Mouse (Mus musculus) kidney, embryonic 16.5 days (tissue): Measurements from ENCODE around the gene Krt42. TPM values are rescaled to one million over a fixed set of nuclear protein-coding genes. Genes with fewer than 3 reads are reported as not detected.
"Not testable (repeated sequence)": the region's sequence is repeated elsewhere in the genome, so short reads cannot be mapped to it uniquely, and the experiment has no call there.

ENCODE experiments used
- ATAC-seq: fragments of 200-750 bp; cut with Nextera tagmentation; 2 replicates; pipeline ENCODE4 v1.8.0; 2017; ENCODE audit warnings: moderate TSS enrichment; ENCODE audit not compliant: low FRiP score, low TSS enrichment
- H3K27ac ChIP-seq: fragments of 300-500 bp; sonication (generic); 2 replicates; pipeline ENCODE4 v1.5.1; 2014; ENCODE audit warnings: low read length
- H3K27me3 ChIP-seq: fragments of 300-500 bp; sonication (generic); 2 replicates; pipeline ENCODE4 v1.6.1; 2014; ENCODE audit warnings: low read length, control low read depth, mixed read lengths; ENCODE audit not compliant: insufficient read depth
- H3K36me3 ChIP-seq: fragments of 300-500 bp; sonication (generic); 2 replicates; pipeline ENCODE4 v1.6.1; 2014; ENCODE audit warnings: low read length, control low read depth, mixed read lengths; ENCODE audit not compliant: insufficient read depth
- H3K4me1 ChIP-seq: fragments of 300-500 bp; sonication (generic); 2 replicates; pipeline ENCODE4 v1.6.1; 2014; ENCODE audit warnings: low read length, control low read depth, mixed read lengths; ENCODE audit not compliant: insufficient read depth
- H3K4me2 ChIP-seq: fragments of 300-500 bp; sonication (generic); replicated peaks from 2 replicates; pipeline ENCODE4 v1.6.1; 2014; ENCODE audit warnings: low read depth, low read length
- H3K4me3 ChIP-seq: fragments of 300-500 bp; sonication (generic); 2 replicates; pipeline ENCODE4 v1.5.1; 2014; ENCODE audit warnings: mild to moderate bottlenecking, low read length
- H3K9ac ChIP-seq: fragments of 300-500 bp; sonication (generic); replicated peaks from 2 replicates; pipeline ENCODE4 v1.6.1; 2014; ENCODE audit warnings: low read length
- H3K9me3 ChIP-seq: fragments of 300-500 bp; sonication (generic); 2 replicates; pipeline ENCODE4 v1.6.1; 2016; ENCODE audit warnings: low read length, control low read depth
- WGBS: fragments of 180-500 bp; shearing (Covaris S2); extraction: QIAGEN DNeasy Blood & Tissue Kit; methylation state at CpG from one replicate; pipeline ENCODE4 v1.1.7; 2014; 5-methylcytosine and 5-hydroxymethylcytosine counted together
- polyA plus RNA-seq: library from polyadenylated mRNA; unstranded; fragments of >200 nt; fragmentation: Nextera tagmentation; extraction: Ambion mirVana; gene quantifications from 2 replicates; pipeline ENCODE4 v1.2.1, GENCODE M21; 2015

Krt42 gene
- polyA plus RNA-seq, 1 experiment from 2014 or later = not detected

DNA sequence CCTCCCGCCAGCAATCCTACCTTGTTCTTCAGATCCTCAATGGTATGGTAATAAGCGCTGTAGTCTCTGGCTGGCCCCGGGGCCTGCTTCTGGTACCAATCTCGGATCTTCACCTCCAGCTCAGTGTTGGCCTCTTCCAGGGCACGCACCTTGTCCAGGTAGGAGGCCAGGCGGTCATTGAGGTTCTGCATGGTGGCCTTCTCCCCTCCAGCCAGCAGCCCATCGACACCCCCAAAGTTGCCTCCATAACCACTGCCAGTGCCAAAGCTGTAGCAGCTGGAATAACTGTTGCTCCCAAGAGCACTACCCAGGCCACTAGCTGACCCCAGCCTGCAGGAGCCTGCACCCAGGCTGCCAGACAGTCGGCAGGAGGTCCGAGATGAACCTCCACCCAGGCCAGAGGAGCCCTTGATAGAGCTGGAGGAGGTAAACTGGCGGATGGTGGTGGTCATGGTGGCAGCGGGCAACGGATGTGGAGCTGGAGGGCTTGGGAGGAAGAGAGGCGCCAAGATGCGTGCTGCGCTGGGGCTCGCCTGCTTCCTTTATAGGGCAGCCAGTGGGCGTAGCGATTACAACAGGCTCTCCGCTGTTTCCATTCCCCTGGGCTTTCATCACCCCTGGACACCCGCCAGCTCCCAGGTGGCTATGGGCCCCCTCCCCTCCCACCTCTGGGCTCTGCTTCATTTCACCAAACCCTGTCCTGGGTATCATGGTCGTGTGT, 9.0 kb downstream of the Krt42 start, which contains the start of gene Krt17:
Gene Krt17, minus strand, starts transcription at position 516 of the 721 bp plus-strand sequence.
- H3K4me2 ChIP-seq = no peak within 1 kb of the TSS
- ATAC-seq = no peak

GRCm38 (mm10) chr11:100259079-100259478, 10.6 kb downstream of the Krt42 start:
- Histone ChIP-seq H3K27me3 (no peaks in the 10 kb centered on the region), H3K4me1 (no peaks in the 10 kb centered on the region), H3K36me3 (no peaks in the 10 kb centered on the region), H3K4me2 (no peak overlapping the region), H3K4me3 (no peak overlapping the region), H3K9ac (no peak overlapping the region), H3K9me3 (no peaks in the 10 kb centered on the region), H3K27ac (no peak overlapping the region)
- ATAC-seq = no peak
- 88% methylated on average over 9 of the region's 9 CpGs for whole genome bisulfite sequencing

More for the DNA sequence above, 9.0 kb downstream of the Krt42 start, which contains the start of gene Krt17:
- no peaks in the 10 kb centered on the region for H3K27me3 ChIP-seq
- no peak within 1 kb of the TSS for H3K27ac ChIP-seq
- no peaks in the 10 kb centered on the region for H3K9me3 ChIP-seq
- WGBS = 88% methylated on average over 21 of the region's 21 CpGs
- no peaks in the 10 kb centered on the region for H3K36me3 ChIP-seq
- no peak within 1 kb of the TSS for H3K4me3 ChIP-seq
- no peak within 1 kb of the TSS for H3K9ac ChIP-seq
- H3K4me1 ChIP-seq = no peaks in the 10 kb centered on the region

DNA sequence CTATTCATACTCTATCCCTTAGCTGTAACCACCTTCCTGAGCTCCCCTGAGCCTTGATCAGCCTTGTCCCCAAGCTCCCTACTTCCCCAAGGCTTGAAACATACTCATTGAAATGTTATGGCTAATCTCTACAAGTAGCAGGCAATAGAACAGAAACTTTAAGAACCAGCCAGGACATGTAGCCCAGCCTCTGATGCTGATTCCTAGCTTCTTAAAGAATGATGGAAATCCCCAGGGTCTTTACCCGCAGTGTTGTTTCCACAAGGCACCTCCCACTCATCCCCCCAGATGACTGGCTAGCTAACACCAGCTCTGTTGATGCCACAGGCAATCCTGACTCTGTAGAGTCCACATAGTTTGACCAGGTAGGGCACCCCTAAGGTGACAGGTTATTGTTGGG, 11.7 kb downstream of the Krt42 start:
- H3K27me3 ChIP-seq = no peaks in the 10 kb centered on the region
- no peak overlapping the region for H3K4me2 ChIP-seq
- 71% methylated on average over 1 of the region's 1 CpGs for WGBS
- no peak overlapping the region for H3K9ac ChIP-seq
- no peak for ATAC-seq
- no peak overlapping the region for H3K27ac ChIP-seq
- H3K36me3 ChIP-seq = no peaks in the 10 kb centered on the region
- H3K4me1 ChIP-seq = no peaks in the 10 kb centered on the region
- H3K9me3 ChIP-seq = no peaks in the 10 kb centered on the region
- H3K4me3 ChIP-seq = no peak overlapping the region

GRCm38 (mm10) chr11:100255514-100255913, 14.2 kb downstream of the Krt42 start:
- H3K36me3 ChIP-seq = no peaks in the 10 kb centered on the region
- no peaks in the 10 kb centered on the region for H3K27me3 ChIP-seq
- ATAC-seq = no peak
- H3K4me1 ChIP-seq = no peaks in the 10 kb centered on the region
- H3K9me3 ChIP-seq = no peaks in the 10 kb centered on the region
- no peak overlapping the region for H3K4me2 ChIP-seq
- WGBS = 91% methylated on average over 6 of the region's 6 CpGs
- no peak overlapping the region for H3K9ac ChIP-seq
- H3K27ac ChIP-seq = no peak overlapping the region
- H3K4me3 ChIP-seq = no peak overlapping the region

DNA sequence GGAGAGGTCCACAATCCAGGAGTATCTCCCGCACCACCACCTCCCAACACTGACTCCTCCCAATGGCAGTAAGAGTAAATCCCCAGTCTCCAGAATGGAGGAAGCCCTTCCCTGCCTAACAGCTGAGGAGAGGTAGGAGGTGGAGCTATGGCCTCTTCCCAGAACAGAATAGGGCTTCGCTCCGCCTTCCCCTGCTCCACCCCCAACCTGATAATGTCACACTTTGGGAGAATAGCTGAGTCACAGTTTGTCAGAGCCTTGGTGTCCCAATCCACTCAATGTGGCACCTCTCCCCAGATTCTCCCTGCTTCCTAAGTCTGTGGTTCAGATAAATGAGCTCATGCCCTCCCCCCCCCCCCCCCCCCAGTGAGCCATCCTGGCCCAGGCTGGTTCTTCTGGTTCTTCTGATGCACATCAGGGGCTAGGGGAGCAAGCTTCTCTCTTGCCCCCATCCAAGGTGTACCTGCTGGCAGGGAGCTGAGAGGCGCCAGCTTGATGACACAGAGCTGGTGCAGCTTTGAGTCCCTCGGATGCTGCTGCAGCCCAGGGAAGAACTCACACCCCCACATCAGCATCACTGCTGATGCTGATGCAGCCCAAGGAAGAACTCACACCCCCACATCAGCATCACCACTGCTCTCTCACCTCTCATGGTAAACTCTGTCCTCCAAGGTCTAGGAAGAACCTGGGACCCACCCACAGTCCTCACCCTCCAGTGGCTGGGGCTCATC, 15.1 kb downstream of the Krt42 start:
- H3K9me3 ChIP-seq = no peaks in the 10 kb centered on the region
- H3K27ac ChIP-seq = no peak overlapping the region
- ATAC-seq = no peak
- no peaks in the 10 kb centered on the region for H3K4me1 ChIP-seq
- no peak overlapping the region for H3K9ac ChIP-seq
- WGBS = 63% methylated on average over 5 of the region's 5 CpGs
- H3K4me2 ChIP-seq = no peak overlapping the region
- H3K36me3 ChIP-seq = no peaks in the 10 kb centered on the region
- no peak overlapping the region for H3K4me3 ChIP-seq
- no peaks in the 10 kb centered on the region for H3K27me3 ChIP-seq

GRCm38 (mm10) chr11:100248852-100249465, 20.7 kb downstream of the Krt42 start, which contains the start of gene Krt16:
Gene Krt16, minus strand, starts transcription at chr11:100248902.
- Histone ChIP-seq H3K9ac (no peak within 1 kb of the TSS), H3K4me1 (no peaks in the 10 kb centered on the region), H3K4me3 (no peak within 1 kb of the TSS), H3K4me2 (no peak within 1 kb of the TSS), H3K36me3 (no peaks in the 10 kb centered on the region), H3K27ac (no peak within 1 kb of the TSS), H3K27me3 (no peaks in the 10 kb centered on the region), H3K9me3 (no peaks in the 10 kb centered on the region)
- ATAC-seq = no peak
- 77% methylated on average over 6 of the region's 7 CpGs for WGBS

- not testable (repeated sequence) for ATAC-seq, H3K4me3 ChIP-seq, H3K27ac ChIP-seq, H3K36me3 ChIP-seq, H3K4me2 ChIP-seq, H3K27me3 ChIP-seq, H3K4me1 ChIP-seq, H3K9me3 ChIP-seq, H3K9ac ChIP-seq
- WGBS = 70% methylated on average over 7 of the region's 7 CpGs
Observed at GRCm38 (mm10) chr11:100246471-100246870, 23.2 kb downstream of the Krt42 start.

DNA sequence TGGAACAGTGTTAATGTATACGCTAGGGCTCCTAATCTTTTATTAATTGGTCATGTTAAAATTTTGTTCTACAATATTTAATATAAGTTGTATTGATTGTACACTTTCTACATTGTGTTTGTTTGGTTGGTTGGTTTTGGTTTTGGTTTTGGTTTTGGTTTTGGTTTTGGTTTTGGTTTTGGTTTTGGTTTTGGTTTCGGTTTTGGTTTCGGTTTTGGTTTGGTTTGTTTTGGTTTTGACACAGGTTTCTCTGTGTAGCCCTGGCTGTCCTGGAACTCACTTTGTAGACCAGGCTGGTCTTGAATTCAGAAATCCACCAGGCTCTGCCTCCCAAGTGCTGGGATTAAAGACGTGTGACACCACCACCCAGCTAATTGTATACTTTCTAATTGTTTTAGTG, 29.4 kb downstream of the Krt42 start:
- not testable (repeated sequence) for ATAC-seq, H3K9ac ChIP-seq, H3K36me3 ChIP-seq, H3K4me2 ChIP-seq, H3K27ac ChIP-seq, H3K27me3 ChIP-seq, H3K4me1 ChIP-seq, H3K9me3 ChIP-seq, H3K4me3 ChIP-seq
- 89% methylated on average over 4 of the region's 4 CpGs for WGBS

DNA sequence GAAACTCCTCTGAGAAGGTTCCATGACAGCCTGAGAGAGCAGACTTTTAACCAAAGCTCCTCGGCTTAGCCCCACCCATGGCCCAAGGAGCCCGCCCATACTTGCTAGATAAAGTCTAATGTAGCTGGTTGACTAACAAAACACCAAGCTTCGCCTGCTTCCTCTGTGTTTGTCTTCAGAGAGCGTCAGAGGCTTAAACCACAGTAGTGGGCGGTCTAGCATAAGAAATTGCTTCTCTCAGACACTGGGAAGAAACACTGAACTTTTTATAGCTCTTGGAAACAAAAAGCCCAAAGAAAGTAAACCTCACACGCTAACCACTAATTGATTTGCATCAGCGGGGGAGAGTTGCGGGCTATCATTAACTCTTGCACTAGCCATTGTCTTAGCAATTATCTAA, 47.9 kb downstream of the Krt42 start:
- Histone ChIP-seq H3K36me3 (no peaks in the 10 kb centered on the region), H3K4me1 (no peaks in the 10 kb centered on the region), H3K9me3 (peaks cover 6% of the 10 kb centered on the region; the same call in 1 of the 2 replicates), H3K27ac (no peak overlapping the region), H3K9ac (no peak overlapping the region), H3K4me3 (no peak overlapping the region), H3K4me2 (no peak overlapping the region), H3K27me3 (no peaks in the 10 kb centered on the region)
- no peak for ATAC-seq
- 65% methylated on average over 8 of the region's 8 CpGs for WGBS

DNA sequence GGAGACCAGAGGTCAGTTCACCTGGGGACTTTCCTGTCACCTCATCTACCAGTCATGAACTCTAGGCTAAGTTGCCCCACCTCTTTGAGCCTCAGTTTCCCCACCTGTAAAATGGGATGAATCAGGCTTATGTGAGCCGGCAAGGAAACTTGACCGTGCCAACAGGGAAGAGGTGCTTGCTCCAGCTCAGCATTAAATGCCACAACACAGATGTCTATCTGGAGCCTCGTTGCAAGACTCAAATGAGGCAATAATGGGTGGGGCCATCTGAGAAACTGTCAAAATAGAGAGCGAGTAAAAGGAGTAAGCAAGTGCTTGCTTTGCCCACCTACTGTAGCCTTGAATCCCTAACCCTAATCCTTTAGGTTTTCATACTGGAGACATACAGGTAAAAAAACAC, 50.4 kb downstream of the Krt42 start:
- Histone ChIP-seq H3K4me3 (no peak overlapping the region), H3K27ac (no peak overlapping the region), H3K27me3 (no peaks in the 10 kb centered on the region), H3K36me3 (no peaks in the 10 kb centered on the region), H3K4me2 (no peak overlapping the region), H3K4me1 (no peaks in the 10 kb centered on the region), H3K9me3 (no peaks in the 10 kb centered on the region), H3K9ac (no peak overlapping the region)
- WGBS = 87% methylated on average over 4 of the region's 4 CpGs
- ATAC-seq = no peak
